Mouse (Mus musculus) adrenal gland, adult 2 months (tissue): ENCODE measurements around the gene Zranb1. TPM values are rescaled to one million over a fixed set of nuclear protein-coding genes. Genes with fewer than 3 reads are reported as not detected.
A peak's percentile ranks its signal among the peaks of the same experiment; 100 is the strongest.

Source experiments
- DNase-seq: peaks from one replicate; pipeline ENCODE4 v3.0.0; 2021
- long read RNA-seq: library from polyadenylated mRNA; stranded (forward); transcript quantifications from one replicate; pipeline ENCODE4 v2.0.0, GENCODE M21; 2021
- polyA plus RNA-seq: library from polyadenylated mRNA; depleted of rRNA; stranded (reverse); fragments of >200 nt; gene quantifications from 2 replicates; pipeline ENCODE4 v1.2.3, GENCODE M21; 2012; rRNA removed
- total RNA-seq, 2 experiments: library from RNA; stranded (reverse); gene quantifications; 2 replicates each; pipeline ENCODE4 v1.2.3; 2021

Gene Zranb1
- total RNA-seq (10 to 100 TPM; 23.2 to 29.2 TPM), polyA plus RNA-seq (5.0 and 5.3 TPM in 2 replicates)
- long read RNA-seq, full-length matches to known transcripts = 21 of 30 reads
- long read RNA-seq, partial matches to known transcripts = 0 of 30 reads
- long read RNA-seq, other reads (novel, unspliced or antisense) = 9 of 30 reads

DNA sequence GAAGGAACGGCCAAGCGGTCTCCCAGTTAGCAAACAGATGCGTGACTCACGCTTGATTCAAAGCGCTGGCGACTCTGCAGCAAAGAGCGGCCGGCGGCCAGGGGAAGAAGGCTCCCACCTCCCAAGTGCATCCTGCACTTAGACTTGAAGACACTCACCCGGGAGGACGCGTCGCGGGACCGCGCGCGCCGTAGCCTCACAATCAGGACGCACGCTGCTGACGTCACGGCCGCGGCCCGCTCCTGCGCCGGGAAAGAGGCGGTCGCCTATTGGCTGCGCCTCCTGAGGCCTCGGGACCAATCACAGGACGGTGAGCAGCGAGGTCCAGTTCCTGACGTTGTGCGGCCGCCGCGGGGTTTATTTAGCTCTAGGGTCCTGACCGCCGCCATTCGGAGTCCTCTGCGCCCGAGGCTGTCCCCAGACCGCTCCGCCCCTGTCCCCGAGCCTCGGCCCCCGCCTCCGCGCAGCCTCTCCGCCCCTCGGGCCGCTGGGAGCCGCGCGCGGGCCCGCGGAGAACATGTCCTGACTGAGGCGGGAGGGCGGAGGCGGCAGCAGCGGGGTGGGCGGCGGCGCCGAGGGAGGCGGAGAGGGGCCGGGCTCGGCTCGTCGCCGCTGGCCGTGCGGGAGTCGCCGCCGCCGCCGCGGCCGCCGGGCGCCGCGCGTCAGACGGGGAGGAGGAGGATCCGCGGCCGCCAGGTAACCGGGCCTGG lies at the start of gene Zranb1:
Gene Zranb1, plus strand, starts transcription at position 293 of the 710 bp plus-strand sequence.
- peak; percentile 99 for DNase-seq

DNA sequence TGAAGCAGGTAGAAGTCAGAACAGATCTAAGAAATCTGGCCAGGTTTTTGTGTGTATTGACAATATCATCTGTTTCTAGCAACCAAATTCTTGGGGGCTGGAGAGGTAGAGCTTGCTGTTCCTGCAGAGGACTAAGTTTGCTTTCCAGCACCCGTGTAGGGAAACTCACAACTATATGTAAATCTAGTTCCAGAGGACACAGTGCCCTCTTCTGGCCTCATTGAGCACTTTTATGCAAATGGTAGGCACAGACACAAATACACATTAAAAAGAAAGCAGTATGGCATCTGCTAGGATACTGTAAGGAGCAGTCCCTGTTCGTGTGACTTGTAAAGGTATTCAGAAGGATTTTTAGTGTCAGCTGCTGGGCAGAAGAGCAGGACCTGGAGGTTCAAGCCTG lies 48.6 kb upstream of the Zranb1 start:
- no peak for DNase-seq

DNA sequence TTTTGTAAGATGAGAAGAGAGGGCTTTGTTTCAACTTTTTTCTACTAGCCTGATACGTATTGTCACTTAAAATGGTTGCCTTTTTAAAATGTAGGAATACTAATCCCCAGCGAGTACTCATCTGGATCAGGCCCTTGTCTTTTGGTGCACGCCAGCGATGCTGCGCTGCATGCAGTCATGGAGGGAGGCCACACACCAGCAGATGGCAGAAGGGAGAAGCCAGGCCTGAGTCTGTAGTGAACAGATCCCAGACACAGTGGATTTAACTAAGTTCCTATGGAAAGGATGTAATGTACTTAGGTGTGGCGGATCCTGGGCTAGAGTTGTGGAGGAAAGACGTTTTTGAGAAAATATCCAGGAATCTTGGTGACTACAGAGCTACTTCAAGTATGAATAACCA lies 46.9 kb upstream of the Zranb1 start:
- no peak for DNase-seq

DNA sequence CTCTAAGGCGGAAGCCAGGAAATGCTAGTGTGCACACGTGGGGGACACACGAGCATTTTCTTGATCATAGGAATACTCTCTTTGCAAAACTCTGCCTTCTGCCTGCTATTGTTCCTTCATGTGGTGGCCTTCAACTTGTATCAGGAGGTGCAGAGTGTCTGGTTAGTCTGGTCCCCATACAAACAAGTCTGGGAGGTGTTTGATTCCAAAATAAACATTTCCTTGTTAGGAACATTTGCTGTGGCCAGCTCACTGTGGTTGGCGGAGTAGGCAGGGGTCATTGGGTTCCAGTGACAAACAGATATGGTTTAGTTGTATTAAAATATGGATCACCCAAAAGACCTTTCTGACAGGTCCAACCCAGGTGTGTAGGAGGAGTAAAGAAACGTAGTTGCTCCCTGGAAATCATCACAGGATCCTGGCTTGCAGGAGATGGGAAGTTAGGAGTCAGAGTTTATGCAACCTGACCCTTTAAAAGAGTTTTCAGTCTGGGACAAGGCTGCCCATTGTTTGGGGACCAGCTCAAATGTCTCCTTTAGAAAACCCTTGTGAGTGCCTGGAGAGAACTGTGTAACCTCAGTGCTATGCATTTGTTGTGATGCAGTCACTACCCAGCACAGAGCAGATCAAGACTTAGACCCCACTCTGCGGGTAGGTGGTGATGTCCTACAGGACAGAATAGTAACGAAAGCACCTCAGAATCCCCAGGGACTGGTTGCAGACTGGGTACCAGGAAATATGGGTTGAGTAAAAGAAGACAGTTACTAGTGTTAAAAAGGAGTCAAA lies 43.7 kb upstream of the Zranb1 start:
- DNase-seq = no peak

DNA sequence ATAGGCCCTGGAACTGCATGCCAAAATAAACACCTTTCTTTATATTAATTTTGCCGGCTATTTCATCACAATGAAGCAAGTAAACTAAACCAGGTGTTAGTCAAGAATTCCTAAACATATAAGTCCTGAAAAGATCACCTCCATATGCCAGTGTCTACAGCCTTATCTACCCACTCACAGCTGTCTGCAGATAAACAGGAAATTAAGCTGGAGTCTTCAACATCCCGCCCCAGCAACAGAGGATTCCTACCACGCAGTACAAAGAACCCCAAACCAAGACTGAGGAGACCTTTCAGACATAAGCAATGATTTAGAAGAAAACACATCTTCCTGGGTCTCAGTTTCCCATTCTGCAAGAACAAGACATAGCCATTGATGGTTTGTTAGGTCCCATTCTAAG lies 42.9 kb upstream of the Zranb1 start:
- no peak for DNase-seq

DNA sequence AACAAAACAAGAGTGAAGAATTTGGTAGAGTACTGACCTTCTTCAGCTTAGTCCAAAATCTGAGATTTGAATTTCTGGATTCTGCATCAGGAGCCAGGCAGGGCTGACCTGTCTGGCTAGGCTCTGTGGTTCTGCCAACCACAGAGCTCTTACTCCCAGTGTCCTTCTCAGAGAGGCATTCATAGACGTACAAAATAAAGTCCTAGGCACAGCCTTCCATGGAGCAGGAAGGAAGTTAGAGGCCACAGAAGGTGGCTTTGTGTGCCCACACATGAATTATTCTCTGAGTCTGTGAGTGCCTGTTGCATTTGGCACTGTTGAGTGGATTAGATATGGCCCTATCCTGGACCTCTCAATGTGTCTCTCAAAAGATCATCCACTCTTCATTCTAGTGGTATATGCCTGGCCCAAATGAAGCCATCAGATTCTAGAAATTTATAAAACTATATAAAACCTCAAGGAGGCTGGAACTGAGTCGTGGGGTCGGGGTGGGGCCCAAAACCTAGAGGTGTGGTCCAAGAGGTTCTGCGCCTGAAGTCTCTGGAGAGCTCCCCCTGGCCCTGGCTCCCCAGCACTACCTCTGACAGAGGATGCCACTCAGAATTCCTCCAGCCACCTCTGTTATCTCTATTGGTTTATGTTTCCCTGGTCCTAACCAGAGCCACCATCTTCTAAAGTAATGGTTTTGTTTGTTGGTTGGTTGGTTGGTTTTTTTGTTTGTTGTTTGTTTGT lies 42.3 kb upstream of the Zranb1 start:
- DNase-seq = no peak

DNA sequence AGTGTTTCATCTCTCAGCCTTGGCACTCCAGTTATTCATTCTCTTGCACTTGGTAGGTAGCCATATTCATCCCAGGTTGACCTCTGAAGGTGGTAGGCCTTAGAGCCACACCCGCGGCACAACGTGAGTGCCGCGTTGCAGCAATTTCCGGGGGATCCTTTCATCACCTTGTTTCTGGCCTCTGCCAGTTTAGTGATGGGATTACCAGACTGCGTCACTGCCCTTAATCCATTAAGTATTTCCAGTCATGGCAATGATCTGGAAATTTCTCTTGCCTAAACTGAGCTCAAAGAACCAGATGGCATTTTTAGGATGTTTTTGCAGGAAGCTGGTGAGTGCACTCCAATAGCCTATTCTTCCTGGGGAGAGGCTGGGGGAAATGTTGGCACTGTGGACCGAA lies 41.3 kb upstream of the Zranb1 start:
- DNase-seq = no peak

DNA sequence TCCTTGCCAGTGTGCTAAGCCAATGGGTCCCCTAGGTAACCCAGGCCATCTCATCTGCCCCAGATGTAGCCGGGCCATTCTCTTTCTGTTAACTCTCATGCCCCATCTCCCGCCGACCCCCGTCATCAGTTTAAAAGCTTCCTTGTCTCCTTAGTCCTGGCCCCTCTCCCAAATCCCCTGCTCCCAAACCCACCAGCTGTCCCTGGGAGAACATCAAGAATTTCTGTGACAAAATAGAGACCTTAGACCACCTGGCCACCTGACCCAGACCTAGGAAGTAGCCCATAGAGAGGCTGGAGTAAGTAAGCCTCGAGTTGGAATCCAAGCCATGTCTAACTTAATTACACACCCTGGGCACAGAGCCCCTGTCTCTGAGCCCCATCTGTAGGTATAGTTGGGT lies 40.7 kb upstream of the Zranb1 start:
- DNase-seq = no peak

DNA sequence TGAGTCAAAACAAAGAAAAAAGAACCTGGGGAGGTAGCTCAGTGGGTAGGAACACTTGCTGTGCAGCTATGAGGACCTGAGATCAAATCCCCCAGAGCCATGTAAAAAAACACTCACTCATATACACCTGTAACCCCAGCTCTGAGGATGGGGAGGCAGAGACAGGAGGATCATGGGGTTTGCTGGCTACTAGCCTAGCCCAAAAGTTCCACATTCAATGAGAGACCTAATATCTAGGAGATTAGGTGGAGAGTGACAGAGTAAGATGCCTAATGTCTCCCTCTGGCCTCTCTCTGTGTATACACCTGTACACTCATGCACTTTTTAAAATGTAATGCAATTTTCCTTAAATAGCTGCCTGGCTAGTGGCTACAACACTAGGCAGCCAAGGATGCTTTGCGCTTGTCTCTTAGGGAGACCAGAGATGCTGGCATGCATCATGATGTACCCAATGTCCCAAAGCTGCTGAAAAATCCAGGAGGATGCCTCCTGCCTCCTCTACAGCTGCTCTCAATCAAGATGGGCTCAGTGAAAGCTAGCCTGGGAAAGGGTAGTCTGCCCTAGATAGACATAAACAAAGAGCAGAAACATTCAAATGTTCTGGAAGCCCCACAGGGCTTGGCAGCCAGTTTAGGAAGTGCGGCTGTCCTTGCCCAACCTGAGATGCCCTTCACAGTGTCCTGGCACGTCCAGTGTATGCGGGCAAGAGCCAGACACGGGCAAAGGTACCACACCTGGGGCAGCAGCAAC lies 39.2 kb upstream of the Zranb1 start:
- DNase-seq = peak; percentile 14

DNA sequence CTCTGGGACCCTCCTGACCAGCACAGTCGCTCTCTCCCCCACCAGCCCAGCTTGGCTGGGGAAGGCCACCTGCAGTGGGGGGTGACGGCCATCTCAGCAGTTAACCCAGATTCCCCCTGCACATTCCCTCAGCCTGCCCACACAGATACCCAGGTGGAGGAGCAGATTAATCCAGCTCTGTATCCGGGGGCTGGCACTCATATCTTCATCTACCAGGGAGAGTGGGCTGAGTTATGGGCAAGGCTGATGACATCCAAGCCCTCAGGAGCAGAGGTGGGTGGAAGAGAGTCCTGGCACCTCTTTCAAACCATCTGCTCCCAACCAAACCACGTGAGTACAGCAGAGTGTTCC lies 38.7 kb upstream of the Zranb1 start:
- no peak for DNase-seq

DNA sequence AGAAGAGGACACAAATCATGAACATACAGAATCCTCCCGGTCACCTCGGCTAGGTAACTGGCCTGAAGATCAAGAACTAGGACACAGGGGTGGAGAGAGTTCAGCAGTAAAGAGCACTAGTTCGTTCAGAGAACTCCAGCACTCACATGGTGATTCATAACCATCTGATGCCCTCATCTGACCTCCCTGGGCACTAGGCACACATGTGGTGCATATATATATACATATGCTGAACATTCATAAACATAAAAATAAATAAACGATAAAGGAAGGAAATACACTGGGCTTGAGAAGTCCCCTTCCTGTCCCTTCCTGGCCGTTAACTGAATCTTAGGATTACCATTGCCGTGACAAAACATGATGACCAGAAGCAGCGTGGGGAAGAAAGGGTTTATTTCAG lies 38.1 kb upstream of the Zranb1 start:
- no peak for DNase-seq

DNA sequence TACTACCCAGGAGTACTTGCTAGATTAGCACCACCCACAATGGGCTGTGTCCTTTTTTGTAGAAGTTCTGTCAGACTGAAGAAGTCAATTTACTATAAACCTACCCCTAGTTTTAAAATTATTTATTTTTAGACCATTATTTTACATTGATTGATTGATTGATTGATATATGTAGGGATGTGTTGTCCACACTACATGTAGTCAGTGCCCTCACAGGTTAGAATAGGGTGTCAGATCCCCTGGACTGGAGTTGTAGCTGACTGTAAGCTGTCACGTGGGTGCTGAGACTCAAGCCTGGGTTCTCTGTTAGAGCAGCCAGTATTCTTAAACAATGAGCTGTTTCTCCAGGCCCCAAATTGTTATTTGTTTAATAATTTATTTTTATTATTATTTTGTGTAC lies 37.6 kb upstream of the Zranb1 start:
- DNase-seq = no peak

DNA sequence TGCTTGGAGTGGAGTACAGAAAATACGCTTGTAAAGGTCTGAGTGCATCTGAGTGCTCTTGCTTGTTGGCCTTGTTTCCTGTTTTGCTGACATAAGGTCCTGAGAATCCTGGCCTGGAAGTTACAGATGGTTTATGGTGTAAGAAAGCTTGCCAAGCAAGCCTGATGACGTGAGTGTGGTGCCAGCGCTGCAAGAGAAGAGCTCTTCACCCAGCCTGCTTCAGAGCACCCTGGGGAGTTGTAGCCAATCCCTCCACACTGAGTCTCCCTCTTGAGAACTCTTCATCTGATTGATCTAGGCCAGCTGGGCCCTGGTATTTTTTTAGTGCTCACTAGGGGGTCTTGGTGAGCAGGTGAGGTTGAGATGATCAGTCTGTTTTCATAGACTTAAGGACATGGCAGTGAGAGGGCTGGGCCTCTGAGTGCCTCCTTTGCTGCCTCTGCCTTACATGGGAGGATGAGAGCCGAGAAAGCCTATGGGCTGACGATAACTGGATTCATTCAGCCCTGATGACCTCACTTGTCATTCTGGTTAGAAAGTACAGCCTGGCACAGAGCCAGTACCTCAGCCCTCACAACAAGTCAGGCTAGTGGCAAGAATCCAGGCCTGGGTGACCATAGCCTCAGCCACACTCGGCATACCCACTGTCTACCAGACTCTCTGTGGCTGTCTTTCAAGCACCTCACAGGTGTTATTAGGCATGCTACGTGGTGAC lies 35.9 kb upstream of the Zranb1 start:
- DNase-seq = peak; percentile 77

DNA sequence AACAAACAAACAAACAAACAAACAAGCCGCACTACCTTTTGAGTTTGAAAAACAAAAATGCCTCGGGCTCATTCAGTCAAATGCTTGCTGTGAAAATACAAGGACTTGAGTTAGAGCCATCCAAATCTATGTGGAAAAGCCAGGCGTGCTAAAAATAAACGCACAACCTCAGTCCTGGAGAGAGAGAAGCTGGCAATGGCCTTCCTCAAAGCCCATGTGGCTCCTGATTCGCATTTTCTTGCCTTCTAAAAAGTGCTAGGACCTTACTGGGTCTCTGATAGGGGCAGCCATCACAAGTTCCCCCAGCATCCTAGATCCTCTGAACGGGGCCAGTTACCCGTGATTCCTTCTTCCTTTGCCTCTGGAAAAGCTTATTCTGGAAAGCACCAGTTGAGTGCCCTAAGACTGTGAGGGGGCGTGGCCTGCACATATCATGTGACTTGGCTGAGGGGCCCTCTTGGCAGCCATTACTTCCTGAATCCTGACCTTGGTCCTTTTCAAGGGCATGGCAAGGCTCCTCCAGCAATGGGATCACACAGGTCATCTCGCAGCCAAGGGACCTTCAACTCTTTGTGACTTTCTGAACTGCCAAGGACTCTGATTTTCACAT lies 34.6 kb upstream of the Zranb1 start:
- peak; percentile 78 for DNase-seq

DNA sequence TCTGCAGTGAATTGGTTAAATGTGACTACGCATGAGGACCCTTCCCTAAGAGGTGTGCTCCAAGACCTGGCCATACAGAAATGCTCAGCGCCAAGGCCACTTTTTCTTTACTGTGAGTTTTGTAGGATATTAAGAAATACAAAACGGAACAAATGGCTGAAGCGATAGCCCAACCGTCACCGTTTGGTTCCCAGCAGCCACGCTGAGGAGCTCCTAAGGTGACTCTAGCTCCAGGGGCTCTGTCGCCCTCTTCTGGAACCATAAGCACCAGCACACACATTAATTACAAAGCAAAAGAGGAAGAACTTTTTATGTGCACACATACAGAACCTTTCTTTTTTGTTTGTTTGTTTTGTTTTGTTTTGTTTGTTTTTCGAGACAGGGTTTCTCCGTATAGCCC lies 33.7 kb upstream of the Zranb1 start:
- no peak for DNase-seq

DNA sequence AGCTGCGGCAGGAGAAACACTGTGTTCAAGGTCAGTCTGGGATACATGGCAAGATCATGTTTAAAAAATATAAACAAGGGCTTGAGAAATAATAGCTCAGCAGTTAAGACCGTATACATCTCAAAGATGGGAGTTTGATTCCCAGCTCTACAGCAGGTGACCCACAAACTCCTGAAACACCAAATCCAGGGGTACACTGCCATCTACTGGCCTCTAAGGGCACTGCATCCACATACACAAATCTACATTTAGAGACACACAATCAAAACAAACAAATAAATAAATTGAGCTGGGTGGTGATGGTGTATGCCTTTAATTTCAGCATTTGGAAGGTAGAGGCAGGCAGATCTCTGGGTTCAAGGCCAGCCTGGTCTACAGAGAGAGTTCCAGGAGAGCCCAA lies 32.7 kb upstream of the Zranb1 start:
- DNase-seq = no peak

DNA sequence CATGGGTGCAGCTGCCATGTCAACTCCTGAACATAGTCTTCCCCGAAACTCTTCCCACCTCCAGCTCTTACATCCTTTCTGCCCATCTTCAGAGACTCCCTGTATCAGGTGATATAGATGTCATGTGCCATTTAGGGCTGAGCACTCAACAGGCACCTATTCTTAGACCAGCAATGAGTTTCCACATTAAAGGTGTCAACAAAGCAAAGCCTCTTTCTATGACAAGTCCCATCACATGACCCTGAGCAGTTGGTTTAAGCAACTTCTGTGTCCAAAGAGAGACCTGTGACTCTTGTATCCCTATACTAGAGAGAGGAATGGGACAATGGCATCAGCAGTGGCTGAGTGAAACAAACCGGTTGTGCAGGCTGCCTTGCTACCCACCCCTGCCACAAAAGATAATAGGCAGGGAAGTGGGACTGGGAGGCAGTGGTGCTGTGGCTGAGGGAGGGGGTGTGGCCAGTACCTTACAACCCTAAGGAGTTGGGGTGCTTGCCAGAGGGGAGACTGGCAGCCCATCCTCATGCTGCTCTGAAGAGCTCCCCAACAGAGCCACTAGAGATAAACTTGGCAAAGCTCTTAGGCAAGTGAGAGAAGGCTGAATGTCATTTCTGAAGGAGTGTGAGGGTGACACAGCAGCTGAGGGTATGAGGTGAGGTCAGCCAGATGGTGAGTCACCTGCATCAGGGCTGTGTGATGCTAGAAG lies 30.0 kb upstream of the Zranb1 start:
- peak; percentile 76 for DNase-seq

DNA sequence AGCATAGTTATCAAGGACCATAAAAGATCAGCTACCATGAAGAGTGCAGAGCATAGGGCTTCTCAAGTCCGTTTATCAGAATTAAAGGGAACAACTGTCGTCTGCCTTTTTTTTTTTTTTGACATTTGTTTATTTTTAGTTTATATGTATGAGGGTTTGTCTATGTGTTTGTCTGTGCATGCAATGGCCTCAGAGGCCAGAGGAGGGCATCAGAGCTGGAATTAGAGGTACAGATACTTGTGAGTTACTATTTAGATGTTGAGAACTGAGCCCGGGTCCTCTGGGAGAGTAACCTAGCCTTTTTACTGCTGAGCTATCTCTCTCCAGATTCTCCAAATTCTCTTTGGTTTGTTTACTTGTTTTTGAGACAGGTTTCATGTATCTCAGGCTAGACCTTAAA lies 27.1 kb upstream of the Zranb1 start:
- DNase-seq = no peak

DNA sequence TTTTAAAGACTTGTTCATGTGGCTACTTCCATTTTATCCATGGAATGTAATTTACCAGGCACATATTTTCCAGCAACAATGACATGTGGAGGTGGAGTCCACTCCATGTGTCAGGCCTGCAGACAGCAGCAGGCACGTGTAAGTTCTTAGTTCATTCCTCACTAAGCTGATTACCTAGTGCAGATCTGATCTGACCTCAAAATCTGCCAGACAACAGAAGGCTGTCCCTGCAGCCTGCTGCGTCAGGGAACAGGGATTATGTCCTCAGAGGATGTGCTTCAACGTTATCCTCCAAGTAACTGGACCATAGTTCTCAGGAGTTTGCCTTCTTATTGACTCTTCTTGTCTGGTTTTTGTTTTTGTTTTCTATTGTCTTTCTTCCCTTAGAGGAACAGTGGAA lies 9.0 kb upstream of the Zranb1 start:
- DNase-seq = no peak

DNA sequence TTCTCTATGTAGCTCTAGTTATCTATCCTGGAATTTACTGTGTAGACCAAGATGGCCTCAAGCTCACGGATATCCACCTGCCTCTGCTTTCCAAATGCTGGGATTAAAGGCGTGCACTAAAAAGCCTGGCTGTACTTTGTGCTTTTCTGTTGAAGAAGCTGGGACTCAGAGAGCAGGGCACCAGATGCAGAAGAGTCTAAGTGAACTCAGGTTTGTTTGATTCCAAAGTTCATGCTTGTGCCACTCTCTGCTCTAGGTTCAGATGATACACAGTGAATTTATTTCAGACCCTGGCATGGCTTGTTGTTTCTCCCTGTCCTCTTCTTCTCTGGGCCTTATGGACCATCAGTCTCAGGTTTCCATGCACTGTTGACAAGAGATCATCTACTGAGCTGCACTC lies 5.7 kb upstream of the Zranb1 start:
- no peak for DNase-seq
